Mouse (Mus musculus) spleen, adult 18-20 months (tissue): ENCODE data around the gene Opn1mw.
A peak's percentile ranks its signal among the peaks of the same experiment; 100 is the strongest.
"Not testable (repeated sequence)": the region's sequence is repeated elsewhere in the genome, so short reads cannot be mapped to it uniquely, and the experiment has no call there.

Experiments
- DNase-seq, 2 experiments: peaks; one replicate each; pipeline ENCODE4 v3.0.0; 2022; ENCODE audit warnings: mixed read lengths in 2 of 2

Opn1mw gene

GRCm38 (mm10) chrX:74127164-74127563 lies at the start of gene Opn1mw:
TSS of gene Opn1mw (plus strand) at chrX:74127464.
- no peak for DNase-seq

- no peak for DNase-seq
Measured at GRCm38 (mm10) chrX:74084276-74084837, 42.9 kb upstream of the Opn1mw start.

- DNase-seq, result peak; percentile 64 to 67
Measured at GRCm38 (mm10) chrX:74084946-74085498, 42.2 kb upstream of the Opn1mw start.

GRCm38 (mm10) chrX:74085601-74086038 lies 41.6 kb upstream of the Opn1mw start:
- DNase-seq, result peak; percentile 92 to 94

- no peak for DNase-seq
Measured at GRCm38 (mm10) chrX:74095130-74095529, 32.1 kb upstream of the Opn1mw start.

- no peak for DNase-seq
Measured at GRCm38 (mm10) chrX:74103457-74104188, 23.6 kb upstream of the Opn1mw start.

GRCm38 (mm10) chrX:74105916-74106315 lies 21.3 kb upstream of the Opn1mw start:
- DNase-seq, result no peak

GRCm38 (mm10) chrX:74108747-74109146 lies 18.5 kb upstream of the Opn1mw start:
- no peak for DNase-seq

- no peak for DNase-seq
Measured at GRCm38 (mm10) chrX:74114036-74114435, 13.2 kb upstream of the Opn1mw start.

- DNase-seq, result peak; percentile 51 to 65
Measured at GRCm38 (mm10) chrX:74115511-74115910, 11.8 kb upstream of the Opn1mw start.

GRCm38 (mm10) chrX:74124975-74125374 lies 2.3 kb upstream of the Opn1mw start:
- DNase-seq, result peak in 1 of 2 experiments; percentile 52

GRCm38 (mm10) chrX:74135263-74135662 lies 8.0 kb downstream of the Opn1mw start, which contains the start of gene Mecp2:
TSS of gene Mecp2 (minus strand) at chrX:74135363.
- not testable (repeated sequence) for DNase-seq

- DNase-seq, result no peak
Measured at GRCm38 (mm10) chrX:74167738-74168137, 40.5 kb downstream of the Opn1mw start, which contains the start of gene Tex28. TSS of gene Tex28 (minus strand) at chrX:74167838.

GRCm38 (mm10) chrX:74176959-74177358 lies 49.7 kb downstream of the Opn1mw start, which contains the start of gene Tktl1:
TSS of gene Tktl1 (plus strand) at chrX:74177259.
- DNase-seq, result no peak
